Mouse (Mus musculus) layer of hippocampus, adult 11-12 months (tissue): ENCODE results near the gene 1700012B07Rik.

ENCODE experiments used
- DNase-seq: peaks from one replicate; pipeline ENCODE4 v3.0.0; 2022; ENCODE audit warnings: low spot score

Gene 1700012B07Rik

DNA sequence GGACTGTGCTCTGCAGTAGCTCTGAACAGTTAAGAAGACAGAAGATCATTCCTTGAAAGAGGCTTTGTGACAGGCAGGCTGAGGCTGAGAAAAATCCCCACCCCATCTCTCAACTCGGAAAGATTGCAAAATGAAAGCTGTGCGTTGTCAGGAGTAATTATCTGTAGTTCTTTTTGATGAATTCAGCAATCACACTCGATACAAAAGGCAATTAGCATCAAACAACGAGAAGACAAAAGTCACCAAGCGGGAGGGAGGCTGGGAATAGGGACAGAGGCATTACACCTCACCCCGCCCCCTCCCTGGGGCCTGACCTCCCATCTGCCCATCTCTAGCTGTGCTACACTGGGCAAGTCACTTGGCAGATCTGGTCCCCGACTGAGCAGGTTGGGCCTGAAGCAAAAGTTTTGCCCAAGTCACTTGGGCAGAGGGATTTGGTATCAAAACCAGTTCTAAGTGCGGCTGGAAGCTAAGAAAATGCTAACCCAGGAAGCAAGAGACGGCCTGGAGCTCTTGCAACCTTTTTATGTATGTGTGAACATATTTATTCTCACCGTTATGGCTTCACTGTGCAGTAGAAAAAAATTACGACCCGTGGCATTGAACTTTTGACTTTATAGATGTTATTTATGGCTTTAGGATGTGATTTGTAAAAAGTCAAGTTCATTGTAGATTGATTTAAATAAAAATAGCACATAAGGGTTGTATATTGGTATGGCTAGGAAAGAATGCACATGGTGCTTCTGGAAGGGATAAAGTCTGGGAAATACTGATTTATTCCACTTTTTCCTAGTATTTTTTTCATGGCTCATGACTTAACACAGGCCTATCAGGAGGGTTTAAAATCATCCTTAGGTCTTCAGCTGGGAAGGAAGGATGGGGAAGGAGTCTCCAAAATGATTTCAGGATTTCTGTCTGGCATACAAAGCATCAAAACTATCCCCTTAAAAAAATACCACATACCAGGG lies 75.9 kb downstream of the 1700012B07Rik start:
- no peak for DNase-seq

DNA sequence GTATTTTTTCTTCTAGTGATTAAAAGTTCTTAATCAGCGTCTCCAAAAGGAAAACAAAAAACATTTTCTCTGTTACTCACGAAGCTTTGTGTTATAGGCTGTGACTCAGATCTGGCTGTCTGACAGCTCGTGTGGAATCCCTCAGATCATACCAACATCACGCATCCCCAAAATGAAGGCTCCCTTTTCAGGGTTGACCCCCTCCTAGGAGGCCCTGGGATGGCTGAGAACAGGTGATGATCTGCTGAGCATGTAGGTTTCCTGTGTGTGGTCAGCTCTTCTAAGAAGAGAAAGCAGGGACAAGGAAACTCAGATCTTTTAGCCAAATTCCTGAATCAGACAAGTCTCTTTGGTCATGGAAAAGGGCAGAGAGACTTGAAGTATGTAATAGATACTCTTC lies 82.6 kb downstream of the 1700012B07Rik start:
- DNase-seq = no peak

DNA sequence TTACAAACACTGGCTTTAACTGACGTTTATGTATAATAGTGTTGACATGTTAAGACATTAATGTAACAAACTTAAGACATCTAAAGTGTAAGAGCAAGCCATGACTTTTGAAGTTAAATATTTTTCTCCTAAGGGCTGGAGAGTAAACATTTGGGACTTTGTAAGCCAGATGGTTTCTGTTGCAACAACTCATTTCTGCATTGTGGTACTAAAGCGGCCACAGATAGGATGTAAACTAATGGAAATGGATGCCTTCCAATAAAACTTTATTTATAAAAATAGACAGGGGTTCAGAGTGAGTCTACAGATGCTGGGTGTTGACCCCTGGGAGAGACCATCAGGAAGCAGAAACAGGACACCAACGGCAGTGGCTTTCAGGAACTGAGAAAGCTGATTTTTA lies 89.9 kb downstream of the 1700012B07Rik start:
- no peak for DNase-seq
